Mouse (Mus musculus) midbrain, embryonic 16.5 days (tissue): Measurements from ENCODE around the gene Wscd2. TPM values are rescaled to one million over a fixed set of nuclear protein-coding genes. Genes with fewer than 3 reads are reported as not detected.
"Not testable (repeated sequence)": the region's sequence is repeated elsewhere in the genome, so short reads cannot be mapped to it uniquely, and the experiment has no call there.

Experiments used
- ATAC-seq: fragments of 200-750 bp; cut with Nextera tagmentation; 2 replicates; pipeline ENCODE4 v1.8.0; 2017; ENCODE audit warnings: moderate TSS enrichment
- H3K27ac ChIP-seq: fragments of 300-500 bp; sonication (generic); 2 replicates; pipeline ENCODE4 v1.5.1; 2014; ENCODE audit warnings: mild to moderate bottlenecking, low read length, mixed read lengths
- H3K27me3 ChIP-seq: fragments of 300-500 bp; sonication (generic); 2 replicates; pipeline ENCODE4 v1.6.1; 2014; ENCODE audit warnings: low read depth, low read length, mixed read lengths; ENCODE audit not compliant: control insufficient read depth, insufficient read depth
- H3K36me3 ChIP-seq: fragments of 300-500 bp; sonication (generic); 2 replicates; pipeline ENCODE4 v1.6.1; 2014; ENCODE audit warnings: mild to moderate bottlenecking, low read length, moderate library complexity, mixed read lengths; ENCODE audit not compliant: control insufficient read depth, insufficient read depth
- H3K4me1 ChIP-seq: fragments of 300-500 bp; sonication (generic); 2 replicates; pipeline ENCODE4 v1.6.1; 2014; ENCODE audit warnings: mild to moderate bottlenecking, low read length, mixed read lengths; ENCODE audit not compliant: control insufficient read depth, insufficient read depth
- H3K4me2 ChIP-seq: fragments of 300-500 bp; sonication (generic); 2 replicates; pipeline ENCODE4 v1.6.1; 2014; ENCODE audit warnings: mild to moderate bottlenecking, low read length, mixed read lengths
- H3K4me3 ChIP-seq: fragments of 300-500 bp; sonication (generic); 2 replicates; pipeline ENCODE4 v1.5.1; 2014; ENCODE audit warnings: low read depth, mild to moderate bottlenecking, low read length, moderate library complexity, mixed read lengths
- H3K9ac ChIP-seq: fragments of 300-500 bp; sonication (generic); 2 replicates; pipeline ENCODE4 v1.6.1; 2014; ENCODE audit warnings: low read depth, low read length, mixed read lengths
- H3K9me3 ChIP-seq: fragments of 300-500 bp; sonication (generic); replicated peaks from 2 replicates; pipeline ENCODE4 v1.6.1; 2014; ENCODE audit warnings: mild to moderate bottlenecking, low read length, mixed read lengths; ENCODE audit not compliant: control insufficient read depth, poor library complexity, severe bottlenecking
- WGBS: fragments of 180-500 bp; shearing (Covaris S2); extraction: QIAGEN DNeasy Blood & Tissue Kit; methylation state at CpG from one replicate; pipeline ENCODE4 v1.1.7; 2014; 5-methylcytosine and 5-hydroxymethylcytosine counted together
- polyA plus RNA-seq: library from polyadenylated mRNA; unstranded; fragments of >200 nt; fragmentation: Nextera tagmentation; extraction: Ambion mirVana; gene quantifications from 2 replicates; pipeline ENCODE4 v1.2.1, GENCODE M21; 2015

The Wscd2 gene
- polyA plus RNA-seq, 1 experiment from 2014 or later, result 16.1 TPM

DNA sequence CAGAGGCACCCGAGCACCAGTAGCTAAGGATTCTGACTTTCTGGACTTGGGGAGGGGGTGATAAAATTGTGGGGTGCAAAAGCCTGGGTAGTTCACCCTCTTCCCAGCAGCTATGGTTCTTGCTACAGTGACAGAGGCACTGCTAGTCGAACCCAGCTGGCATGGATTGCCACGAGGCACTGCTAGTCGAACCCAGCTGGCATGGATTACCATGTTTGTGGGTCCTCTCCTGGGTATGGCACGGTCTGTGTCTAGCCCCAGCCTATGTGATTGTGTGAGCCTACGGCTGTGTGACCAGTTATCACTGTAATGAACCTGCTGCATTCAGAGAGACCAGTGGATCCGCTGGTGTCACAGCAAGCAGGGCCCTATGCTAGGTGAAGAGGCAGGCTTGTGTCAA is 87.4 kb downstream of the Wscd2 start:
- 64% methylated on average over 7 of the region's 7 CpGs for WGBS

DNA sequence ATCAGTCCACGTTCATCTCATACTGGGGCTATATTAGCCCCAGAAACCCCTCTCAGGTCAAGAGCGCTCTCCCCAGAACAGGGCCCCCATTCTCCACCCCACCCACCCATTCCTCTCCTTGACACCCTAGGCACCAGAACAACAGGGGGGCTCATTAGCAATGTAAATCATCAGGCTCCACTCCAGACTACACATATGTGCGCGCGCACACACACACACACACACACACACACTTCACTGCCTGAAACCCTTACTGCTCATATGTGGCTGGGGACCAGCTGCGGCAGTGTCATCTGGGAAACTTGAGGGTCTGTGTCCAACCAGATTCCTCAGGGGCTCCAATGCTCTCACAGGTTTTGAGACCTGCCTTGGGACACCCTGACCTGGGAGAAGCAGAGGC is 88.3 kb downstream of the Wscd2 start:
- no peak for ATAC-seq
- Histone ChIP-seq H3K4me1 (peaks cover 4% of the 10 kb centered on the region; the same call in 1 of the 2 replicates), H3K27me3 (no peaks in the 10 kb centered on the region), H3K9ac (no peak overlapping the region), H3K36me3 (no peaks in the 10 kb centered on the region; the same call in 1 of the 2 replicates), H3K27ac (no peak overlapping the region), H3K9me3 (no peaks in the 10 kb centered on the region), H3K4me2 (no peak overlapping the region), H3K4me3 (no peak overlapping the region)
- WGBS, result 75% methylated on average over 6 of the region's 6 CpGs

More for the DNA sequence above, 87.4 kb downstream of the Wscd2 start:
- no peak overlapping the region; the same call in 1 of the 2 replicates for H3K4me3 ChIP-seq
- peak overlapping the region; percentile 43; the same call in 1 of the 2 replicates for H3K9ac ChIP-seq
- peak overlapping the region; percentile 44 for H3K4me2 ChIP-seq
- ATAC-seq, result peak; percentile 52; the same call in 1 of the 2 replicates
- no peaks in the 10 kb centered on the region for H3K9me3 ChIP-seq
- peaks cover 4% of the 10 kb centered on the region; the same call in 1 of the 2 replicates for H3K4me1 ChIP-seq
- H3K36me3 ChIP-seq, result no peaks in the 10 kb centered on the region; the same call in 1 of the 2 replicates
- no peak overlapping the region for H3K27ac ChIP-seq
- no peaks in the 10 kb centered on the region for H3K27me3 ChIP-seq

GRCm38 (mm10) chr5:113579128-113579527 is 89.0 kb downstream of the Wscd2 start:
- Histone ChIP-seq H3K27me3 (no peaks in the 10 kb centered on the region), H3K4me1 (peaks cover 4% of the 10 kb centered on the region; the same call in 1 of the 2 replicates), H3K4me3 (no peak overlapping the region), H3K9me3 (no peaks in the 10 kb centered on the region), H3K4me2 (no peak overlapping the region), H3K9ac (no peak overlapping the region), H3K27ac (no peak overlapping the region), H3K36me3 (no peaks in the 10 kb centered on the region; the same call in 1 of the 2 replicates)
- ATAC-seq, result no peak
- WGBS, result 90% methylated on average over 4 of the region's 4 CpGs

DNA sequence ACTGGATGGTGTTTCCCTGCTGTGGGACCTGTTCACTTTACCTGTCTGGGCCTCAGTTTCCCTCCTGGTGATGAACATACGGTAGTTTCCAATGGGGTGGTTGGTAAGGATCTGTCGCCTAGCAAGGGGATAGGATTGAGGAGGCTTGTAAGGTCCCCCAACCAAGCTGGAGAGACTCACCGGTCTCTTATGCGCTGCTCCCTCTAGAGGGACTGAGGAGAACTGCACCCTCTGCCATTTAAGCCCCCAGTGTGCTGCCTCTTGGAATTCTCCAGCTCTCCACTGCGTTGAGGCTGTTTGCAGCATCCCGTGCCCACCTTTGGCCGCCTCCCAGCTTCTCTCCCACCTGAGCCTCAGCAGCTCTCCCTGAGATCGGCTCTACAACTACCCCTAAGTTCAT is 90.1 kb downstream of the Wscd2 start:
- no peak for ATAC-seq
- no peak overlapping the region for H3K4me2 ChIP-seq
- no peak overlapping the region for H3K27ac ChIP-seq
- H3K4me1 ChIP-seq, result peaks cover 4% of the 10 kb centered on the region; the same call in 1 of the 2 replicates
- no peak overlapping the region for H3K4me3 ChIP-seq
- whole genome bisulfite sequencing, result 41% methylated on average over 8 of the region's 8 CpGs
- H3K9me3 ChIP-seq, result no peaks in the 10 kb centered on the region
- H3K9ac ChIP-seq, result no peak overlapping the region
- H3K27me3 ChIP-seq, result no peaks in the 10 kb centered on the region
- H3K36me3 ChIP-seq, result no peaks in the 10 kb centered on the region; the same call in 1 of the 2 replicates

DNA sequence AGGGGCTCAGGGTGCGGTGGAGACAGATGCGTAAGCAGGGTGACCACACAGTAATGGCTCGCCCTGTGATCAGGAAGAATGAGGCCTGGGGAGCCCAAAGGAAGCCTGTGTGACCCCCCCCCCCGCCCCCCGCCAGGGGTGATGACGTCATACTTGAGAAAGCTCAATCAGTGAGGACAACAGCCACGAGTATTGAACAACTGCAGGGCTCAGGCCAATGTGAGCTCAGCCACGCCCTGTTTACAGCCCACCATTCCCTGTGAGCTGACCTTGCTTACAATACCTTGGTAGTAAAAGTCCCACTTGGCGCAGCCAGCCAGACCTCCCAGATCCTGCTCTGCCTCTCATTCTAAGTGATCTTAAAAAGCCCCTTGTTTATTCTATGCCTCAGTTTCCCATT is 90.7 kb downstream of the Wscd2 start:
- WGBS, result 65% methylated on average over 9 of the region's 9 CpGs
- H3K27ac ChIP-seq, result no peak overlapping the region

GRCm38 (mm10) chr5:113583424-113584162 is 93.5 kb downstream of the Wscd2 start:
- ATAC-seq, result no peak
- 73% methylated on average over 5 of the region's 5 CpGs for WGBS
- Histone ChIP-seq H3K9ac (no peak overlapping the region), H3K27me3 (no peaks in the 10 kb centered on the region), H3K9me3 (no peaks in the 10 kb centered on the region), H3K4me2 (no peak overlapping the region), H3K4me1 (no peaks in the 10 kb centered on the region), H3K27ac (no peak overlapping the region), H3K36me3 (no peaks in the 10 kb centered on the region; the same call in 1 of the 2 replicates), H3K4me3 (no peak overlapping the region)

More for the DNA sequence above, 90.7 kb downstream of the Wscd2 start:
- Histone ChIP-seq H3K9ac (no peak overlapping the region), H3K4me1 (peaks cover 4% of the 10 kb centered on the region; the same call in 1 of the 2 replicates), H3K9me3 (no peaks in the 10 kb centered on the region), H3K27me3 (no peaks in the 10 kb centered on the region), H3K4me3 (no peak overlapping the region), H3K4me2 (no peak overlapping the region), H3K36me3 (no peaks in the 10 kb centered on the region)
- ATAC-seq, result no peak

DNA sequence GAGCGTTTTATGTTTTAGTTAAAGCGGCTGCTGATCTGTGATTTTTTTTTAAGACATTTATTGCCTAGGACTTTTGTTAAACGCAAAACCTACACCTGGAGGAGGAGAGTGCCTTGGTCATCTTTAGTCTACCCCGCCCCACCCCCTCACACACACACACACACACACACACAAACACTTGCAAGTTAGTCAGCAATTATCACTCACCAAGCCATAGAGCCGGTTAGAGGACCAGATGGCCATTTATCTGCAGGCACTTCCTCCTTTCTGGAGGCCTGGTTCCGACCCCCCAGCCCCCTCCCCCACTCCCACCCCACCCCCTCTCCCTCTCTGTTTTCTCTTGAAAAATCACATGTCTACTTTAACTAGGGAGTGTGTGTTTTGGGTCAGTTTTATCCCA is 94.3 kb downstream of the Wscd2 start:
- Histone ChIP-seq H3K9me3 (no peaks in the 10 kb centered on the region), H3K4me1 (no peaks in the 10 kb centered on the region; the same call in 1 of the 2 replicates), H3K27me3 (no peaks in the 10 kb centered on the region), H3K27ac (no peak overlapping the region), H3K9ac (no peak overlapping the region), H3K36me3 (no peaks in the 10 kb centered on the region; the same call in 1 of the 2 replicates), H3K4me3 (no peak overlapping the region), H3K4me2 (no peak overlapping the region)
- ATAC-seq, result no peak
- WGBS, result 60% methylated on average over 6 of the region's 6 CpGs

GRCm38 (mm10) chr5:113585619-113586457 is 95.7 kb downstream of the Wscd2 start:
- not testable (repeated sequence) for H3K4me2 ChIP-seq, H3K27ac ChIP-seq, H3K4me3 ChIP-seq, H3K27me3 ChIP-seq, H3K9me3 ChIP-seq, H3K9ac ChIP-seq, H3K4me1 ChIP-seq, ATAC-seq, H3K36me3 ChIP-seq
- 80% methylated on average over 17 of the region's 17 CpGs for WGBS

- H3K4me1 ChIP-seq, H3K4me3 ChIP-seq, H3K9me3 ChIP-seq, H3K4me2 ChIP-seq, H3K36me3 ChIP-seq, H3K27me3 ChIP-seq, ATAC-seq, H3K9ac ChIP-seq, H3K27ac ChIP-seq: not testable (repeated sequence)
- WGBS, result 47% methylated on average over 5 of the region's 5 CpGs
These were observed 96.3 kb downstream of the Wscd2 start for GRCm38 (mm10) chr5:113586458-113586849.
